Mouse (Mus musculus): Measurements from ENCODE around the gene Lama4. TPM values are rescaled to one million over a fixed set of nuclear protein-coding genes. Genes with fewer than 3 reads are reported as not detected.

The Lama4 gene
- polyA plus RNA-seq, 1 experiment from 2014 or later: 46.0 TPM

- H3K27me3 ChIP-seq (ENCODE audit: insufficient read depth, low read length): no peaks in the 10 kb centered on the region
- H3K4me2 ChIP-seq (ENCODE audit: low read length): no peak overlapping the region
- H3K9me3 ChIP-seq (replicated peaks; ENCODE audit: low read length): no peaks in the 10 kb centered on the region
- H3K9ac ChIP-seq (ENCODE audit: low read depth, low read length): no peak overlapping the region
- DNase-seq (ENCODE audit: low spot score) (no peak), ATAC-seq (replicated peaks; ENCODE audit: low FRiP score, low read depth) (no peak)
- TF ChIP-seq CTCF (IDR thresholded peaks at IDR 0.05; ENCODE audit: low read depth): no peak
- no peak overlapping the region for H3K27ac ChIP-seq
- 87% methylated on average over 10 of the region's 10 CpGs for WGBS
- H3K4me1 ChIP-seq (replicated peaks; ENCODE audit: insufficient read depth, low read length): no peaks in the 10 kb centered on the region
- H3K36me3 ChIP-seq (ENCODE audit: insufficient read depth, low read length): no peaks in the 10 kb centered on the region
- H3K4me3 ChIP-seq (replicated peaks; ENCODE audit: low read depth, low read length): no peak overlapping the region
Measured at GRCm38 (mm10) chr10:39098746-39099145, 133.4 kb downstream of the Lama4 start.

- Histone ChIP-seq H3K4me3 (replicated peaks; ENCODE audit: low read depth, low read length) (no peak overlapping the region), H3K36me3 (ENCODE audit: insufficient read depth, low read length) (0 out of 2 replicates have a peak, but pooled peaks cover 5% of the 10 kb centered on the region), H3K27ac (no peak overlapping the region), H3K9me3 (replicated peaks; ENCODE audit: low read length) (no peaks in the 10 kb centered on the region), H3K27me3 (ENCODE audit: insufficient read depth, low read length) (no peaks in the 10 kb centered on the region), H3K4me2 (ENCODE audit: low read length) (no peak overlapping the region), H3K9ac (ENCODE audit: low read depth, low read length) (no peak overlapping the region), H3K4me1 (replicated peaks; ENCODE audit: insufficient read depth, low read length) (no peaks in the 10 kb centered on the region)
- 89% methylated on average over 8 of the region's 8 CpGs for WGBS
- TF ChIP-seq CTCF (IDR thresholded peaks at IDR 0.05; ENCODE audit: low read depth): no peak
- DNase-seq (ENCODE audit: low spot score) (no peak), ATAC-seq (replicated peaks; ENCODE audit: low FRiP score, low read depth) (no peak)
Measured at GRCm38 (mm10) chr10:39104803-39105449, 139.6 kb downstream of the Lama4 start.

GRCm38 (mm10) chr10:39106413-39106812 lies 141.1 kb downstream of the Lama4 start:
- 76% methylated on average over 3 of the region's 3 CpGs for WGBS
- Histone ChIP-seq H3K9me3 (replicated peaks; ENCODE audit: low read length) (no peaks in the 10 kb centered on the region), H3K4me3 (replicated peaks; ENCODE audit: low read depth, low read length) (no peak overlapping the region), H3K9ac (ENCODE audit: low read depth, low read length) (no peak overlapping the region), H3K4me1 (replicated peaks; ENCODE audit: insufficient read depth, low read length) (no peaks in the 10 kb centered on the region), H3K27me3 (ENCODE audit: insufficient read depth, low read length) (no peaks in the 10 kb centered on the region), H3K27ac (no peak overlapping the region), H3K36me3 (ENCODE audit: insufficient read depth, low read length) (peaks cover 14% of the 10 kb centered on the region; the same call in 1 of the 2 replicates), H3K4me2 (ENCODE audit: low read length) (no peak overlapping the region)
- TF ChIP-seq CTCF (IDR thresholded peaks at IDR 0.05; ENCODE audit: low read depth): no peak
- ATAC-seq (replicated peaks; ENCODE audit: low FRiP score, low read depth): no peak
- DNase-seq (ENCODE audit: low spot score): no peak

GRCm38 (mm10) chr10:39106935-39107334 lies 141.6 kb downstream of the Lama4 start:
- Histone ChIP-seq H3K36me3 (ENCODE audit: insufficient read depth, low read length) (peaks cover 14% of the 10 kb centered on the region; the same call in 1 of the 2 replicates), H3K27me3 (ENCODE audit: insufficient read depth, low read length) (no peaks in the 10 kb centered on the region), H3K27ac (no peak overlapping the region), H3K9me3 (replicated peaks; ENCODE audit: low read length) (no peaks in the 10 kb centered on the region), H3K4me2 (ENCODE audit: low read length) (no peak overlapping the region), H3K9ac (ENCODE audit: low read depth, low read length) (no peak overlapping the region), H3K4me1 (replicated peaks; ENCODE audit: insufficient read depth, low read length) (no peaks in the 10 kb centered on the region), H3K4me3 (replicated peaks; ENCODE audit: low read depth, low read length) (no peak overlapping the region)
- TF ChIP-seq CTCF (IDR thresholded peaks at IDR 0.05; ENCODE audit: low read depth): no peak
- DNase-seq (ENCODE audit: low spot score) (no peak), ATAC-seq (replicated peaks; ENCODE audit: low FRiP score, low read depth) (no peak)
- WGBS: 68% methylated on average over 4 of the region's 4 CpGs

- no peak overlapping the region for H3K27ac ChIP-seq
- no peak overlapping the region for H3K9ac ChIP-seq (ENCODE audit: low read depth, low read length)
- no peak overlapping the region for H3K4me2 ChIP-seq (ENCODE audit: low read length)
- no peak for TF ChIP-seq CTCF (IDR thresholded peaks at IDR 0.05; ENCODE audit: low read depth)
- 82% methylated on average over 10 of the region's 10 CpGs for WGBS
- H3K4me3 ChIP-seq (replicated peaks; ENCODE audit: low read depth, low read length): no peak overlapping the region
- H3K27me3 ChIP-seq (ENCODE audit: insufficient read depth, low read length): no peaks in the 10 kb centered on the region
- ATAC-seq (replicated peaks; ENCODE audit: low FRiP score, low read depth) (no peak), DNase-seq (ENCODE audit: low spot score) (no peak)
- H3K4me1 ChIP-seq (replicated peaks; ENCODE audit: insufficient read depth, low read length): no peaks in the 10 kb centered on the region
- peaks cover 14% of the 10 kb centered on the region; the same call in 1 of the 2 replicates for H3K36me3 ChIP-seq (ENCODE audit: insufficient read depth, low read length)
- no peaks in the 10 kb centered on the region for H3K9me3 ChIP-seq (replicated peaks; ENCODE audit: low read length)
Measured at GRCm38 (mm10) chr10:39108837-39109488, 143.6 kb downstream of the Lama4 start.

GRCm38 (mm10) chr10:39109489-39109874 lies 144.2 kb downstream of the Lama4 start:
- ATAC-seq (replicated peaks; ENCODE audit: low FRiP score, low read depth): no peak

More at GRCm38 (mm10) chr10:39109489-39109874, 144.2 kb downstream of the Lama4 start:
- Histone ChIP-seq H3K27me3 (ENCODE audit: insufficient read depth, low read length) (no peaks in the 10 kb centered on the region), H3K9ac (ENCODE audit: low read depth, low read length) (no peak overlapping the region), H3K9me3 (replicated peaks; ENCODE audit: low read length) (no peaks in the 10 kb centered on the region), H3K4me1 (replicated peaks; ENCODE audit: insufficient read depth, low read length) (no peaks in the 10 kb centered on the region), H3K27ac (no peak overlapping the region), H3K4me3 (replicated peaks; ENCODE audit: low read depth, low read length) (no peak overlapping the region), H3K4me2 (ENCODE audit: low read length) (no peak overlapping the region), H3K36me3 (ENCODE audit: insufficient read depth, low read length) (peaks cover 14% of the 10 kb centered on the region; the same call in 1 of the 2 replicates)
- no peak for TF ChIP-seq CTCF (IDR thresholded peaks at IDR 0.05; ENCODE audit: low read depth)
- no peak for DNase-seq (ENCODE audit: low spot score)
- 63% methylated on average over 4 of the region's 4 CpGs for WGBS

Measured in kidney, postnatal 0 days (tissue).